Mouse (Mus musculus) adrenal gland, postnatal 25 days (tissue): ENCODE results near the gene Dzank1. TPM values are rescaled to one million over a fixed set of nuclear protein-coding genes. Genes with fewer than 3 reads are reported as not detected.

Source experiments
- DNase-seq: peaks from one replicate; pipeline ENCODE4 v3.0.0; 2021; ENCODE audit warnings: mixed read lengths
- long read RNA-seq: library from polyadenylated mRNA; stranded (forward); transcript quantifications from one replicate; pipeline ENCODE4 v2.0.0, GENCODE M21; 2021
- total RNA-seq: library from RNA; stranded (reverse); gene quantifications from 2 replicates; pipeline ENCODE4 v1.2.3, GENCODE M21; 2021

The Dzank1 gene
- 1.8 and 5.0 TPM in 2 replicates for total RNA-seq
- long read RNA-seq, partial matches to known transcripts, result 1 of 1 reads
- long read RNA-seq, other reads (novel, unspliced or antisense), result 0 of 1 reads

DNA sequence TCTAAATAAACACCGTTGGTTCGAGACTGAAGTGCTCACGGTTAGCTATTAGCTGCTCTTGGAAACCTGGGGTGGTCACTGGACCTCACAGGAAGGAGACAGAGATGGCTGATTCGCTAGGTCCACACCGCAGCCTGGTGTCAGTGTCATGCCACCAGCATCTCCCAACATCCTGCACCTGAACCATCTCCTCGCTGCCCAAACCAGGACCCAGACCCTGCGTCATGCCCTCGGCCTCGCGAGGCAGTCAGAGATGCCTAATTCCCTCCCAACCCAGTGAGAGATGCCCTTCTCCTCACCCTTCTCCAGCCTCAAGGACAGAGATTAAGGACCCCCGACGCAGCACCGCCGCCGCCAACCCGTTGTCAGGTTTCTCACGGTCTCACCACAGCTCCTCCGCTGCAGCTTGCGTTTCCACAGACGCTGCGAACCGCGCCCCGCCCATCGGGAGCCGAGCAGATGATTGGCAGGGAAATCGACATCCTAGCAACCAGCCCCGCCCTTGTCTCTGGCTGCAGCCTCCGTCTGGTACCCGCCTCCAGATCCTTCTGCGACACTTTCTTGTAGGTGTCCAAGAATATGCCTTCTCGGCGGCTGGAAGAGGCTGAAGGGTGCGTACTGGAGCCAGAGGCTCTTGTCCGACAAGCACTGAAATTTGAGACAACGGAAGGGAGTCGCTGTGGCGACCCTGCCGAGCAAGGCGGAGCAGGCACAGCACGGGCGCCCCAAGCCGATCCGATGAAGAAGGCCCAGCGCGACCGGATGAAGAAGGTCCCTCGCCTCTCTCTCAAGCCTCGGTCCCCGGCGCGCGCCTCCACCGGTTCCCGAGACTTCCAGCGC is at the start of gene Dzank1, which contains the start of gene Polr3f:
Dzank1 (minus strand) TSS at position 434 of the 840 bp plus-strand sequence.
Polr3f (plus strand) TSS at position 738 of the 840 bp plus-strand sequence.
- peak; percentile 95 for DNase-seq

DNA sequence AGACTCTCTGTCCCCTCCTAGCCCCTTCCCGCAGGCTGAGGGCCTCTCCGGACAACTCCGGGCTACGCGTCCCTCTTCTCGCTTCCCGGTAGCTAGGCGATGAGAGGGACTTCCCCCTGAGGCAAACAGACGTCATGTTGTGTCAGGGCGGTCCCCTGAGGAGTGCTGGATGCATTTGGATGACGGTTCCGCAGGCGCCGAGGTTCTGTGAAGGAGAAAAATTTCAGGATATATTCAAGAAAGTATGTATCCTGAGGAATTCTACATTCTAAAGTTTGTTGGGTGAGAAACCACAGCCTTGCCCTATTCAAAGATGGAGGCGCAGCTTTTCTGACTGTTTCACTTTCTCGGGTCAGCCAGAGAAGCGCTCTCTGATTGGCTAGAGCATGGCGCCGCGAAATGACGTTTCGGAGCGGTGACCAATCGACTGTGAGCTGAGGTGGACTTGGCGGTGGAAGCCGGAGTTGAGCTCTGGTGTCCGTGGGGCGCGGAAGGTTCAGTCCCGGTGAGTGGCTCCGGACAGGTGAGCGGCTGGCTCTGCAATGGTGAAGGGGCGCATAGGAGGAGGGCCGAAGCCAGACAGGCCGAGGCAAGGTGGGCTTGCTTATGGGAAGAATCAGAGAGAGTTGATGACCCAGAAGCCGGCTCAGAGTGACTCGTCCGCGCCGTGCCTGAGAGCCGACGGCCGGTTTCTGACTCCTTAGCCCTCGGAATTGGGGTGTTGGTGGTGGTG is 28.8 kb upstream of the Dzank1 start, which contains the start of gene Sec23b:
Sec23b (plus strand) TSS at position 410 of the 733 bp plus-strand sequence.
- DNase-seq, result peak; percentile 95

DNA sequence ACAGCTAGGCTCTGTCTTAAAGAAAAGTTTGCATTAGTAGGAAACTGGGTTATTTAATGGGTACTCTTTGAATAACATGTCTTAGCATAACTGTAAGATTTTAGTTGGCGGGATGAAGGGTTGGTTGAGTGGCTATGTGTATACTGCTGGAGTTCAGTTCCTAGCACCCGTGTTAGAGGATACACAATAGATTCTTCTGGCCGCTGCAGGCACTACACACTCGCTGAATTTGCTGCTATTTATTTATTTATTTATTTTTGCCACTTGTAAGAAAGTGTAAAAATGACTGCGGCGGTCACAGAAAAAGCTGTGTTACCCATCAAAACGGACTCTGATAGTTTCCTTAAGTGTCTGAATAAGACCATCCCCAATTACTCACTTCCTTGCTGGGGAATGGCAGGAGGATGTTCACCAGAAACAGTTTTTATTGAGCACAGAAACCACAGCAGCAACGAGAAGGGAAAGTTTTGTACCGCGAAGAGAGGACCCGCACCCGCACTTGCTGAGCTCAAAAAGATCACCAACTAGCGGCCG is 28.1 kb upstream of the Dzank1 start:
- DNase-seq, result no peak

DNA sequence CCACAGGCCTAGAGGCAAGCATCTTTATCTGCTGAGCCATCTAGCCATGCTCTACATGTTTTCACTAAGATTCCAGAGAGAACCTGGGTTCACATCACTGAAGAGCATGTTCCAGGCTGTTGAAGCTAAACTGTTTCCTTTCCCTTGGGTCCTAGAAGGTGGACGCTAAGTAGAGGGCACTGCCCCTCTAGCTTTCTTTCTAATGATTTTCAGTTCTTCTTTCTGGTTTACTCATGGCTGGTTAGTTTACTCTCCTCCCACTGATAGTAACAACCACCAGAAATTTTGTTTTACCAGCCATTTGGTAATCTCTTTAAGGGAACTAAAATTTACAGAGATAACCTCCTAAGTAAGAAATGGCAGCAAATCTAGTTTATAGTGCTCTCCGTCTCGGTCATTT is 26.7 kb upstream of the Dzank1 start:
- DNase-seq, result no peak

DNA sequence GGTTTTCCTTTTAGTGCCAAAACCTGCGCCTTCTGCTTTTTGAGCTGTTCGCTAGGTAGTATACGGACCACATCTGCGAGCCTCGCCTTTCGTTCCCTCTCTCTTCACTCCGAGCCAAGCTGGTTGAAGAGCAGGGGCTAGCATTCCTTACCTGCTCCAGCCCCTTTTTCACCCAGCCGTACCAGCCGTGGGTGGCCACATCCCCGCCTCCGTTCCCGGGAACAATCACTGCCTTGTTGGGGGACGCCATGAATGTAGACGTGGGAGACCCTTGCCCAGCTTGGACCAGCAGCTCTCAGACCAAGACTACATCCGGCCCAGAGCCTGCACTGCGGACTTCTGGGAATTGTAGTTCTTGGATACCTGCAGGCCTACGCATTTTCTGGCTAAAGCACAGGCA is 23.3 kb upstream of the Dzank1 start, which contains the start of gene Rbbp9:
Rbbp9 (minus strand) TSS at position 341 of the 400 bp plus-strand sequence.
- peak; percentile 57 for DNase-seq

DNA sequence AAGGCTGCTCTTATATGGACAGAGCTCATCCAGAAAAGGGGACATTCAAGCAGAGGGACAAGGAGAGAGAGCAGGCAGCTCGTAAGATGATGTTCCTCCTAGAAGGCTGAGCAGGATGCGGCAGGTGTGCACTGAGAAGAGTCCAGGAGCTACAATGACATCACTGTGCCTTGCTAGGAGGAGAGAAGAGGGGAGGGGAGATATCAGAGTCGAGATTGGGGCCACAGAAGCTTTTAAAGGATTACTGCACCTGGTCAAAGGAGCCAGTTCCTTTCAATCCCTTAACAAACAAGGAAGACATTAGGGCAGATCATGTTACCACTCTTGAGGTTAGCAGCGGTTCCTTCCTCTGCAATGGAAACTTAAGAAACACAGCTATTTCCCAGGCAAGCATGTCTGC is 20.3 kb upstream of the Dzank1 start:
- no peak for DNase-seq

DNA sequence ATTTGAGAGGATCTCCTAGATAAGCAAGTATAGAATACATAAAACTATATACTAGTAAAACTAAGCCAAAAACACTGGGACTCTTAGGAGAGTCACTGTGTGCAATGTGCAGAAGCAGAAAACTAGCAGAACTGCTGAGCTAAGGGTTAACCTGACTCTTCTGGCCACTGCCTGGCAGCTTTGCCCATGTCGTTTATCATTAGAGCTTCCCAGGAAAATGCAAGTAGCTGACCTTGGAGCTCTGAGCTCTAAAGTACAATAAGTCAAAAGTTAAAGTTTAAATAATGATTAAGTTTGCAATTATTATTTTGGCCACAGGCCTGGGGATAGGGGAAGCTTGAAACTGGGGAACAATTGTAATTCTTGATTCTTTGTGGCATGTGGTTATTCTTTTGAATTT is 18.3 kb upstream of the Dzank1 start:
- no peak for DNase-seq

DNA sequence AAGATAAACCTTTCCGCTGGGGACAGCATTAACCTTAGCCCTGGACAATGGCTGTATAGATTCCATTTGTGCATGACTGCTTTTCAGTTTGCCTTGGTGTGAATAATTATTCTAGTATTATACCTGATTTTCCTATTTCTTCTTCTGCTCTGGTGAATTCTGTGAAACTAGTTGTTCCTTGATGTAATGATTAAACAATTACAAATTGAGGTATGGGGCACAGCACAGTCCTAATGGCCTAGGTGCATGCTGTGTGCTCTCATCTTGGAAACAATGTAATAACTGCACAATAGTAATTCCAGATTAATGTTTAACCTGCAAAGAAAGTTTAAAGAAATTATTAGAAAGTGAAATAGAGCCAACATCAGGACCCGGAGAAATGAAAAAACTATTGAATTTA is 17.8 kb upstream of the Dzank1 start:
- no peak for DNase-seq

DNA sequence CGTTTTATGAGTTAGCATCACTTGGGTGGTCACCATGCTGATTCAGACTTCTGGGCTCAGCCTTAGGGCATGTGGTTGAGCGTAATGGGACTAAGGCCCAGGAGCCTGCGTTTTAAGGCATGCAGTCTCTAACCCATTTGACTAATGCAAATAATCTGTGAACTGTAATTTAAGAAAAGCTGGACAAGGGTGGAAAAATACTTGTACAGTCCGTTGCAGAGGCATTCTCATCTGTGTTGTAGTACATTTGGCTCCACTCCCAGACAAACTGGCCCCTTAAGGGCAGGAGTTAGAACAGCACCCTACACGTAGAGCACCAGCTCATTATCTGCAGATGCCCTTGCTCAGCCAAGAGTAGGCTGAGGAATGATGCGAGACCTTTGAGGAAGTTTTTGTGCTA is 17.4 kb upstream of the Dzank1 start:
- DNase-seq, result peak; percentile 6

DNA sequence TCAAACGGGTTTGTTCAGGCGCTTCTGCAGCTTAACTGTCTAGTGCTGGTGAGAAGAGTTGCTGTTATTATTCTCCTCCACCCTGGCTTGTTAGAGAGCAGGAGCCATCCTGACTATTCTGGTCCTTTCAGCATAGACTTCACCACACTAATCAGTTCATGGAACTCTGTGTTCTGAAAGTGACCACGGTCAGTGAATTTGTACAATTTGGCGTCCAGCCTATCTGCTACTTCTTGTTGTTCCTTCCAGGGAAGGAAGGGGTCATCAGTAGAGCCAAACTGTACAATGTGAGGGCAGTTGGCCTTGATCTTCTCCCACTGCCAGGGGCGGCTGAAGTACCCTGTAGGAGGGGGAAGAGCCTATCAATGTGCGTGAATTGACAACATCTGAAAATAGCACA is 16.5 kb upstream of the Dzank1 start:
- no peak for DNase-seq

DNA sequence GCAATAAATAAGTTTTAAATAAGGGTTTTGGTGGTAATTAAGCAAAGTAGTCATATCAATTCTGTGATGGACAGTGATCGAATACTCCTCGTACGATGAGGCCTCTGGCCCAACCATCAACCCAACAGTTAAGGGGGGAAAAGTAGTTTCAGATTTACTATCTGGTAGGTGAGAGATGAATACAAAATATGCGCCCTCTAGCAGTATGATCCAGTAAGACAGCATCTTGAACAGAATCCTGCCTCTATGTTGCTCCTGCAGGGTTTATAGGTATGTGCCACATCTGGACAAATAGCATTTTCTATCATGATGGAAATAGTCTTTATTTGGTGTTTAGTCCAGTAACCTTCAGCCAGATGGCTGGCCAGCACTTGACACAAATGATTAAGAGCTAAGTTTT is 14.0 kb upstream of the Dzank1 start:
- DNase-seq, result no peak

DNA sequence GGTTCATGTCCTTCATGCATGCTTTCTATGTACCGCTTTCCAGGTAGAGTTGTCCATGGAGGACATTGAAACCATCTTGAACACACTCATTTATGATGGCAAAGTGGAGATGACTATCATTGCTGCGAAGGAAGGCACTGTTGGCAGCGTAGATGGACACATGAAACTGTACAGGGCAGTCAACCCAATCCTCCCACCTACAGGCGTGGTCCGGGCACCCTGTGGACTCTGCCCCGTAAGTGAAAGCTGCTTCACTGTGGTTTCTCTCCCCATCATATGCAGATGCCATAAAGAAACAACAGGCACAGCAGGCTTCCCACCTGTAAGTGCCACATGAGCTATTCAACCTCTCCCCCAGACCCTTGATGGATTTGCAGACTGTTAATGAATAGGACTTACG is 9.9 kb upstream of the Dzank1 start:
- DNase-seq, result no peak

DNA sequence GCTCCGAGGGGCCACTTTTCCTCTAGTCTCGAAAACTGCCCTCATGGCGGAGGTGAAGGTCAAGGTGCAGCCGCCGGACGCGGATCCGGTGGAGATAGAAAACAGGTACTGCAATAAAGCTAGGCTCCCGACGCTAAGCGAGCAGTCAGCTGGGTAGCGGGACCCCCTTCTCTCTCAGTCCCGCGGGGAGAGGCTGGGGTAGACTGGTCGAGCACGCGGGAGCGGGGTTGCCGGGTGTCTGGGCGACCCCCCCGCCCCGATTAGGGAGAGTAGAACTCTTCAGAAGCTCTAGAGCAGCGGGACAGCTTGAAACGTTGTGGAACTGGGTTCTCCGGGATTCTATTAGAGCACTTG is 584 bp upstream of the Dzank1 start:
- DNase-seq, result no peak

DNA sequence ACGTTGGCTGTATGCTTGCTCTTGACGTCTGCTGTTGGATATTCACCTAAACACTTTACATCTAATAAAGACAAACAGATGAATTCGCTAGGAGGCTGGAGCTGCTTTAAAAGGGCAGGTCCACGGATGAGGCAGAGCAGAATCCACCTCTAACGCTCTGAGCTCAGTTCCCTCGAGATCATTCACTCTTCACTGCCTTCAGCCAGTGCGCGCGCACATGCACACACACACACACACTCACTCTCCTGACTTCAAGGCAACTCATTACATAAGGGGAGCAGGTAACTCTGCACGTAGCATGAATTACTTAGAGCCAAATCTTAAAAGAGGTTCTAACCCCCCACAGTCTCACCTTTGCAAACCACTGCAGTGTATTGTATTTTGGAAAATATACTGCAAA is 1.4 kb downstream of the Dzank1 start:
- no peak for DNase-seq

DNA sequence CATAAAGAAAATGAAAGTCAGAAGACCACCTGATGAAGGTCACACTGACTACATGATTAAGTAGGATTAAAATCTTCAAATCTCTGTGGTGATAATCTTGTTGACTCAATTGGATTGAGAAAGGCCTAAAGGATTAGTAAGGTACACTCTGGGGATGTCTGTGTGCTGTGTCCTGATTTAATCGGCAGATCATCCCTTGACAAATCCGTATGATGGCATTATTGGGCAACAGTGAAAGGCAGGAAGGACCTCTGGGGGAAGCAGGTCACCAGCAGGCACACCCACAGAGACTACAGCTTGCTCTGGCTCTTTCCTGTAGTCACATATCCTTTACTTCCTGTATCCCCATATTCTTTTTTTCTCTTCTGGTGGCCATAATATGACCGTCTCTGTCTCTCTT is 7.4 kb downstream of the Dzank1 start:
- no peak for DNase-seq

DNA sequence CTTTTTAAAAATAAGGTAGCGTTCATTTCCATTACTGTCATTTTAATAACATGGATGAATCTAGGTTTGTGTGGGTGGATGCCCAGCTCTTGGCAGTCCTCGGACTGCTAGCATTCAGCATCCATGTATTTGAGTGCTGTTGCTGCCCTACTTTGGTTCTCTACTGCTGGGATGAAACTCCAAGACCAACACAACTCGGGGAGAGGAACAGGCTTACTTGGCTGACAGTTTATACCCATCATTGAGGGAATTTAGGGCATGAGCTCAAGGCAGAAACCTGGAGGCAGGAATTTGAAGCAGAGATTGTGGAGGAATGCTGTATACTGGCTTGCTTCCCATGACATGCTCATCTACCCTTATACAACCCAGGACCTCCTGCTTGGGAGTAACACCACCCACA is 12.6 kb downstream of the Dzank1 start:
- DNase-seq, result no peak

DNA sequence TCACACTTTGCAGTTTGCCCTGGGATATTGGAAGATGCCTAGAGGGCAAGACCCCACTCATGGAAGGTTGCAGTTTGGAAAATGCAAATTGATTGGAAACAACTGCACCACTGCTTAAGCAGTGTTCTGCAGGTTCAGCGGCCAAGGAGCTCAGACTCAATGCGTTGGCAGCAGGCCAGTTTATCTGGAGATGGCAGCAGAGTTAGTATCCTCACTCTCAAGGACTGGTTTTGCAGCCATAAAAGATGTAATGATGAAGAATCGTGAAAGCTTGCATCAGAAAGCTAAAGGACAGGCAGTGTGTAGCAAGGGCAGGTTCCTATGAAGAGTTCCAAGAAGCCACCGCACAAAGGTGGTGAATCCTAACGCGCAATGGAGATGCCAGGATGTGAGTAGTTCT is 25.1 kb downstream of the Dzank1 start:
- DNase-seq, result peak; percentile 43

DNA sequence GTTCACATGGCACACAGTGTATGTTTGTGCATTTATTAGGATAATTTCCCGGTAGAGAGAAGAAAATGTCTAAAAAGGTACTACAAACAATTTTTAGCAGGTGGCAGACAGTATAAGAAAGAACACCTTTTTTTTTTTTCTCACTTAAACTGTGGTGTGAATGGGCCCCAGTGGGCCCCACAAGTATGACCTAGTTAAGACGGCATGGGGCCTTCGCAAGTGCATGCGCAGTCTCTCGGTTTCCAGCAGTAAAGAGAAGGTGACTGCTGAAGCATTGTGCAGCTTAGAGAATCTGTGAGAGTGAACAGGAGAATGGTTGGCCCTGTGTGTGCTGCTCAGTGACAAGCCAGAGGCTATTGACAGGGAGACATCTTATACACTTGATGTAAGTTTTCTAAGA is 37.9 kb downstream of the Dzank1 start:
- DNase-seq, result no peak

DNA sequence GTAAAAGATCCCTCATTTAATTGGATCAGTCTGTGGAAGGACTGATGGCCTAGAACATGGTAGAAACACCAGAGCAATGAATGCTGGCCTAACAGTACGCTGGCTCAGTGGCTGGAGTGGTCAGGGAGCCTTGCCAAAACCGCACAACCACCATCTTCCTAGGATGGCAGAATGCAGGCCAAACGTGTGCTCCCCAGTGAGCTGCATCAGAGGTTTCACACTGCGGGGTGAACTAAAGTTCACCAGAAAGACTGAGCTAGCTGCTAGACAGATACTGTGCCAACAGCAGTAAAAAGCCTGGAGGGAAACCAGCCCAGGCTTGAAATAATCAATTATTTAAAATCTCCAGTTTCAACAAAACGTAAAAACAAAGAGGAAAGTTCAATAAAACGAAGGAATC is 39.7 kb downstream of the Dzank1 start:
- DNase-seq, result no peak

DNA sequence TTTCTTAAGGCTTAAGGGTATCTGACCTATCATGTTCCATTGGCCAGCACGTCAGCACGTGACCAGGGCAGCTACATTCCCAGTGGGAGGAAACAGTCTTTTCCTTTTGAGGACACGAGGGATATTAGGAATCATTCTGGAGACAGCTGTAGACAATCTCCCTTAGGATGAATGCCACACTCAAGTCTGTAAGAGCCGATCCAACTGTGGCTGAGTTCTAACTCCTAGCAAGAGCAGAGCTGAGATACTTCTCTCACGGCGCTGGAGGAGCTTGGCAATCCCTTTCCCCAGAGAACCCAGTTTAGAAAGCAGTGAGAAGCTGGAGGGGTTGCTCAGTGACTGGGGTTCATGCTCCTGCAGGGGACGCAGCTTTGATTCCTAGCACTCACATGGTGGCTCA is 41.8 kb downstream of the Dzank1 start:
- no peak for DNase-seq

DNA sequence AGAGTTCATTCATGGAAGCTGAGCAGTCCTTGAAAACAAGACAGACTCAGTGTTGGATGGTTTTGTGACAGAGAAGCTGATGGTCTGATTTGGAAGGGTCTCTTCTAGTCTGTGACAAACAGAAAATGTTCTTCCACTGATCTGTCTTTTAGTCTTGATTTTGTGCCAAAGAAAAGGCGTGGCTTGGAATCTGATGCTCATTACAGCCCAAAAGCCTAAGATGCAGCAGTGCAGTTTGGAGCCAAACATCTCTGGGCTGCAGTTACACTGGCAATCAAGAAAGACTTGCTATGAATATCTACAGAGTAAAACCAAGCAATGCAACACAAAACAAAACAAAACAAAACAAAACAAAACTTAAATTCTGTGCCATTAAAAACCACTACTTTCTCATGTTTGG is 43.1 kb downstream of the Dzank1 start:
- no peak for DNase-seq

DNA sequence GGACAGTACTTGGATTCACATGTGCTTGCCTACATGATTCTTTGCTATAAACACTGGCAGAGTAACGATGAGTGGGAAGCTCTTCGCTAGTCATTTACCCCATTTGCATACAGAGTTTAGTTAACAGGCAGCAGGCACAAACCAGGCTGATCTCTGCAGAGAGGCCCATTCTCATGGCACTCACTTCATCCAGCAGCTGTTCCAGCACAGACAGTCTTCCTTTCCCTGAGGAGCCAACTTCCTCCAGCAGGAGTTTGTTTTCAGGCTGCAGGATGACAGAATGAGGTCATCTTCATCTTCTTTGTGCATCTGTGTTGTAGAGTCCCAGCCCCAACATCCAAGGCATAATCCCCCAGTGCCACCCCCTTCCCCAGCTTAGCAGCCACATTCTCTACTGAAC is 47.8 kb downstream of the Dzank1 start:
- no peak for DNase-seq

DNA sequence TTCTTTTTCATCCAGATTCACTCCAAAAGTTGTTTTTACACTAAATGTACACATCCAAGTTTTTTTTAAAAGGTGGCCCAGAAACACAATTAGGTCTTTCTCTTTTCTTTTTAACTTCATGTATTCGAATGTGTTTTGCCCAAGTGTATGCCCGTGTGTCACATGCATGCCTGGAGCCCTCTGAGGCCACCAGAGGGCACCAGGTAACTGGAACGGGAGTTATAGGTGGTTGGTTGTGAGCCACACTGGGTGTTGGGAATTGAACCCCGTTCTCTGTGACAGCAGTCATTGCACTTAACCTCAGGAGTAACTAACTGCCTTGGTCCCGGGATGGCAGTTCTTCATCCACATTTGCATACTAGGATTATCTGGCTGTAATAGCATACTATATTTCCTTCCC is 60.0 kb downstream of the Dzank1 start:
- DNase-seq, result no peak
